Mouse (Mus musculus) brown adipose tissue, adult 24 weeks (tissue): ENCODE results near the gene Gm44973. TPM values are rescaled to one million over a fixed set of nuclear protein-coding genes. Genes with fewer than 3 reads are reported as not detected.

Source experiments
- H3K27ac ChIP-seq: fragments of 200-500 bp; replicated peaks from 2 replicates; pipeline ENCODE4 v1.5.1; 2012; ENCODE audit warnings: low read depth, mild to moderate bottlenecking, low read length
- H3K4me1 ChIP-seq: fragments of 200-500 bp; 2 replicates; pipeline ENCODE4 v1.6.1; 2012; ENCODE audit warnings: low read length, mixed read lengths; ENCODE audit not compliant: control insufficient read depth, insufficient read depth, insufficient read length
- H3K4me3 ChIP-seq: fragments of 200-500 bp; 2 replicates; pipeline ENCODE4 v1.5.1; 2012; ENCODE audit warnings: low read depth, mild to moderate bottlenecking, low read length, moderate library complexity; ENCODE audit not compliant: insufficient read depth
- polyA plus RNA-seq: library from polyadenylated mRNA; stranded (reverse); fragments of >200 nt; gene quantifications from 2 replicates; pipeline ENCODE4 v1.2.4, GENCODE M21; 2012; ENCODE audit not compliant: missing spikeins, insufficient read depth, insufficient read length

Gm44973 gene
- polyA plus RNA-seq, 1 experiment = not detected

DNA sequence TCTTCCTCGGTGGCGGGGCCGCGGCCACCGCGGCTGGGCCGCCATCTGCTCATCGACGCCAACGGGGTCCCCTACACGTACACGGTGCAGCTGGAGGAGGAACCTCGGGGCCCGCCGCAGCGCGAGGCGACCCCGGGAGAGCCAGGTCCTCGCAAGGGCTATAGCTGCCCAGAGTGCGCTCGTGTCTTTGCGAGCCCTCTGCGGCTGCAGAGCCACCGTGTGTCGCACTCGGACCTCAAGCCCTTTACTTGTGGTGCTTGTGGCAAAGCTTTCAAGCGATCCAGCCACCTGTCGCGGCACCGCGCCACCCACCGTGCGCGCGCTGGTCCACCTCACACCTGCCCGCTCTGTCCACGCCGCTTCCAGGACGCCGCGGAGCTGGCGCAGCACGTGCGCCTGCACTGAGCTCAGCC lies 37.6 kb downstream of the Gm44973 start:
- Histone ChIP-seq H3K4me3 (peak overlapping the region; percentile 8; the same call in 1 of the 2 replicates), H3K27ac (no peak overlapping the region)

DNA sequence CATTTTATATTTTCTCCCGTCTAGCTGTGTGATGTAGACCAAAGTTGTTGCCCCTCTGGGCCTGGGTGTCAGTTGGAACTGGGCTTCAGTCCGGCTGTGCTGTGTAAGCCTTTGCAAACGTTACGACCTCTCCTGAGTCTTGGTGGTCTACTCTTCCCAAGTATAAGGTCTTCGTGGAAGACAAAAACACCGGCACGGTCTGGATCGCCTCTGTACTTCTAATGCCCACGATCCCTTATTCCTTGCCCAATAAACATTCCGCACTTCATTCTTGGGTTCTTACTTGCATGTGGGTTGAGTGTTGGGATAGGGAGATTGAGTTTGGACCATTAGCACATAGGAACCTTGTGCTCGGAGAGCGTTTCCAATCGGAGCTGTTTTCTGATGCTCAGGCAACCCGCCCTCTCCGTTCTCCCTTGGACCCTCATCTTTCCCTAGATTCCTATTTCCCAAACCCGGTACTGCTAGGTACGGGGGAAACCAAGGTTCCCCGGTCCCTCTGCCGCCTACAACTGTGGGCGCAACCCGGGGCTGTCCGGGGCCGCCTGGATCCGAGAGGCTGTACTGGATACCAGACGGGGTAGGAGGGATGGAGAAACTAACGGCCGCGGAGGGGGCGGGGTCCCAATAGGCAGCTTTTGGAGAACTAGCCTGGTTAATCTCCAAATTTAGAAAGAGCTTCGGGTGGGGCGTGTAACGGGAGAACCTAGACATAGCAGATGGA lies 38.3 kb downstream of the Gm44973 start:
- Histone ChIP-seq H3K4me1 (no peaks in the 10 kb centered on the region; the same call in 1 of the 2 replicates), H3K4me3 (no peak overlapping the region; the same call in 1 of the 2 replicates), H3K27ac (no peak overlapping the region)

More for the DNA sequence above, 37.6 kb downstream of the Gm44973 start:
- H3K4me1 ChIP-seq = no peaks in the 10 kb centered on the region; the same call in 1 of the 2 replicates

DNA sequence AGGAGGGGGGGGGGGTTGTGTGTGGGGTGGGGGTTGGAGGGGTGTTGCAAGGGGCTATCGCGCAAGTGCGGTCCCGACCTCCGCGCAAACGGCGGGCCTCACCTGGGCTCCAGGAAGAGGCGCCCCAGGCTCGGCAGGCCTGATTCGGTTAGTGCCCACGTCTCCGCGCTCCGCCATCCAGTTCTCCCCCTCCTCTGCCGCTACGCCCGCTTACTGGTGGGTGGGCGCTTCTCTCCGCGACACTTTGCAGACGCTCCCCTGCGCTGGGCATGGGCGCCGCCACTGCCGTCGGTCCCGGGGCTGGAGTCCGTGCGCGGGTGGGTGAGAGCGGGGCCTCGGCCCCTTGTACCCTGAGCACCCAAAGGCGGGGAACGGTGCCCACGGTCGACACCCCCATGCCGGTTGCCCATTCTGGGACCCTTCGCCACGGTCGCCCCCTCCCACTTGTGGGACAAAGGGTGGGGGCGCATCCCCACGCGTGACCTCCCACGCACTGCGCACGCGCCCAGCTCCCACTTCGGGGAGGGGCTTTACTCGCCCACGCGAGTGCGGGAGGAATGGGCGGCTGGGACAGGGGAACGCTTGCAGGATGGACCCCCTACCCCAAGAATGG lies 41.5 kb downstream of the Gm44973 start:
- H3K4me3 ChIP-seq = no peak overlapping the region
- H3K4me1 ChIP-seq = no peaks in the 10 kb centered on the region; the same call in 1 of the 2 replicates
- no peak overlapping the region for H3K27ac ChIP-seq

DNA sequence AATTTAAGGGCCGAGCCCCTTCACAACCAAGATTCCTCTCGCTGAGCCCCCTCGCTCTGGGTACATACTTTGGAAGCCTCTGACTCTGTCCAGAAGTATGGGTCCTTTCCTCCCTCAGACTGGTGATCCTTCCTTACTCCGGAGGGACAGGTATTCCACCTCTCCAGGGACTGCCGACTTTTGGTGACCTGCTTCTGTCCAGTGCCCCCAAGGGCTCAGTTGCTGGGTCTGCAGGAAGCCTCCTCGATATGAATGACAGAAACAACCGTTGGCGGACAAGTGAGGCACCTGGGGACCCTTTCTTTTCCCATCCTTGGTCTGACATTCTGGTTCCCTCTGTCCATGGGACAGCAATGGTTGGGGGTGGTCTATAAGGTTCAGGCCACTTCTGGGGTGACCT lies 42.1 kb downstream of the Gm44973 start:
- no peak overlapping the region for H3K27ac ChIP-seq
- no peaks in the 10 kb centered on the region for H3K4me1 ChIP-seq
- H3K4me3 ChIP-seq = no peak overlapping the region

DNA sequence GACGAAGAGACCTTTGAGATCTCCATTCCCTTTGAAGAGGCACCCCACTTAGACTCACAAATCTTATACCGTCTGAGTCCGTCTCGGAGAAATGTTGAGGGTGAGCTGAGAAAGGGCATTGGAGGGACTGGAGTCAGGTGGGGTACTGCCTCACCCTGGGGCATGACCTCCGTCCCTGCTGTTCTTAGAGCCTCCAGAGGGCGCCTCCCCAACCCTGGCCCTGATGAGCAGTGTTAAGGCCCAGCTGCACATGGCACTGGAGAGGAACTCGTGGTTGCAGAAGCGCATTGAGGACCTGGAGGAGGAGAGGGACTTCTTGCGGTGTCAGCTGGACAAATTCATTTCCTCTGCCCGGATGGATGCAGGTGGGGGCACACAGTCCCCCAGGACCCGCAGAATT lies 42.5 kb downstream of the Gm44973 start:
- Histone ChIP-seq H3K27ac (no peak overlapping the region), H3K4me3 (no peak overlapping the region), H3K4me1 (no peaks in the 10 kb centered on the region)

DNA sequence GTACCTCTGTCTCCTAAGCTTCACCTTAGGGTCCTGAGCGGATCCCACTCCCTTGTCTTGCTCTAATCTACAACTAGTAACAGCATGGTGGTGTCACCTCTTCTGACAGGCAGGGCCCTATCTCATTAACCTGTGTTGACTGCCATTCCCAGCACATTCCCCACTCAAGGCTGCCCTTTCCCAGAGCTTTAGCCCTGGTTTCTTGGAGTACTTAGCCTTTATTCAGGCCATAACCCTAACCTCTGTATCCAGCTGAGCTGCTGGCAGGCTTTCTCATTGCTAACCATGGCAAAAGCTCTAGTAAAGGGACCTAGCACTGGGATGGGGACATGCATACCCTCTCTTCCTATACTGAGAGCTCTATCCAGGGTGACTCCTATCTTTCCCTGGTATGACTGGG lies 43.3 kb downstream of the Gm44973 start:
- no peak overlapping the region for H3K4me3 ChIP-seq
- H3K4me1 ChIP-seq = 0 out of 2 replicates have a peak, but pooled peaks cover 2% of the 10 kb centered on the region
- H3K27ac ChIP-seq = no peak overlapping the region

DNA sequence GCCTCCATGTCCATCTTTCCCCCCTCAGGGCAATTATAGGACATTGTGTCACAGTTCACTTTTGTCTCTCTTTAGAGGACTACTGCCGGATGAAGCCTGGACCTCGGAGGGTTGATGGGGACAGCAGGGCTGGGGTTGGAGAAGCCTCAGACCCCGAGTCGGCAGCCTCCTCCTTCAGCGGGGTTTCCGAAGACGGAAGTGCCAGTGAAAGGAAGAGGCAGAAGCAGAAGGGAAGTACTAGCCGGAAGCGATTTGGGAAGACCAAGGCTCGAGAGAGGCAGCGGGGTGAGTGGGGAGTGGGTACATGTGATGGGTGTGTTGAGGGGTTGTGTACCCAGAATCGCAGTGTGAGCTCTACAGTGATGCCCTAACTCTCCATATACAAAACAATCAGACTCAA lies 44.1 kb downstream of the Gm44973 start:
- Histone ChIP-seq H3K4me1 (peaks cover 7% of the 10 kb centered on the region; the same call in 1 of the 2 replicates), H3K4me3 (no peak overlapping the region), H3K27ac (no peak overlapping the region)

DNA sequence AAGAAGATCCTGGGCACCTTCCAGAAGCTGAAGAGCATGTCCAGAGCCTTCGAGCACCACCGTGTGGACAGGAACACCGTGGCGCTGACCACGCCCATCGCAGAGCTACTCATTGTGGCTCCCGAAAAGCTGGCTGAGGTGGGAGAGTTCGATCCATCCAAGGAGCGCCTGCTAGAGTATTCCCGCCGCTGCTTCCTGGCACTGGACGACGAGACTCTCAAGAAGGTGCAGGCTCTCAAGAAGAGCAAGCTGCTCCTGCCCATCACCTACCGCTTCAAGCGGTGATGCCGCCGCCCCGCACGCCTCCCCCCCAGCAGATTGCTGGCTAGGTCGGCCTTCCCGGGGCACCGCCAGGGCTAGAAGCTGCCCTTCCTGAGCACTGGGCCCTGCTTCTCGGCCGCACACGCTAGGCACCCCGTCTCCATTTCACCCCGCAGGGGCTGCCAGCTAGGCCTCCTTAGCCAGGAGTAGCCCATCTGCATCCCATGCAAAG lies 45.0 kb downstream of the Gm44973 start:
- Histone ChIP-seq H3K4me3 (peak overlapping the region; percentile 93), H3K27ac (peak overlapping the region; percentile 93), H3K4me1 (peaks cover 9% of the 10 kb centered on the region; the same call in 1 of the 2 replicates)

DNA sequence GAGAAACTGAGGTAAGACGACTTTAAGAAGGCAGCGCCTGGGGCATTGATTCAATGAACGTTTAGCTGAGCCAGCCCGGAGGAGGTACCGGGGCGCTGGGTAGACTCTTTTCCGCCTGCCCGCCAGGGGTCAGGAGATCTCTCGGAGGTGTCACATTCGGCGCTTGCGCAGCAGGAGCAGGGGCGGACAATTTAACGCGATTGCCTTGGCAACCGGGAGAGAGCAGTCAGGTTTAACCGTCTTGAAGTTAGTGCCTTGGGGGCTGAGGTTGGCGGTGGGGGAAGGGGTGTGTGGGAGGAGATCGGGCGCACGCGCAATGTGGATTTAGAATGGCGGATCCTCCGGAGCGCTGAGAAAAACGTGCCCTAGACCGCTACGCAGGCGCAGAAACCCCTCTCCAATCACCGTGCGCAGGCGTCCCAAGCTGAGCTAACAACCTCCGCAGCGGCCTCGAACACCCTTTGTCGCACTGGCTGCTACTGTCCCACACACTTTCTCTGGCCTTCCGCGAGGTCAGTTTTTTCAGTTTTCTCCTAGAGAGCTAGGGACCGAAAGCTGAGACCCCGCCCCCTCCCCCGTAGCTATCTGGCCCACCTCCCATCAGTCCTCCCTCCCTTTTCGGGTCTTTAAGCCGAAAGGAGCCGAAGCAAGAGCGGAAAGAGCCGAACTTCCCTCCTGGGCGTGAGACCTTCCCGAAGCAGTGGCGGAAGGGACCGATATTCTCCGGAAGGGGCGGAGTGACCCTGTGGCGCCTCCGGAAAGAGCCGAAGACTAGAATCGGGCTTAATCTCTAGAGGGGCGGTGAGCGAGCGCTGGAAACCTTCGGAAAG lies 45.9 kb downstream of the Gm44973 start:
- peak overlapping the region; percentile 93 for H3K4me3 ChIP-seq
- peak overlapping the region; percentile 99 for H3K27ac ChIP-seq
- peaks cover 9% of the 10 kb centered on the region; the same call in 1 of the 2 replicates for H3K4me1 ChIP-seq

DNA sequence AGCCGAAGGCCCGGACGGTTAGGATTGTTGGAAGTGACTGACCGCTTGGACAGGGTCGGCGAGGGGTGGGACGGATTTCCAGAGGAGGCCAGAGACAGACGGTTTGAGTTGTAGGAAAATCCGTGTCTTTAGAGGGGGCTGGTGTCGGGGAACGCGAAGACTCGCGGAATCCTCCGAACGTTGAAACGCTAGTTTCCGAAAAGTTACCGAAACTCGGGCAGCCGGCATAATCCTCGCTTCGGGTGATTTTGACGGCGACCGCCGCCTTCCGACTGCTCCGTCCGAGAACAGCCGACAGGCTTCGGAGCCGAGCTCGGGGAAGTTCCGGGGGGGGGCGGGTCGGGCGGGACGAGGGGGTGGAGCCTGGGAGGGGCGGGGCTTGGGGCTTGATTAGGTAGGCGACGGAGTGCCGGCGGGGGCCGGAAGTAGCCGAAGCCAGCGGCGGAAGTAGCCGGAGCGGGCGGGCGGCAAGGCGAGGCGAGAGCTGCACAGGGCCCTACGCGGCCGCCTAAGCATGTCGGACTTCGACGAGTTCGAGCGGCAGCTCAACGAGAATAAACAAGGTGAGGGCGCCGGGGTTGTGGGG lies 46.6 kb downstream of the Gm44973 start, which contains the start of gene U2af2:
Gene U2af2 (plus strand): TSS at position 370 of the 586 bp plus-strand sequence.
- peak within 1 kb of the TSS; percentile 93 for H3K4me3 ChIP-seq
- H3K4me1 ChIP-seq = peaks cover 9% of the 10 kb centered on the region; the same call in 1 of the 2 replicates
- peak within 1 kb of the TSS; percentile 99 for H3K27ac ChIP-seq

DNA sequence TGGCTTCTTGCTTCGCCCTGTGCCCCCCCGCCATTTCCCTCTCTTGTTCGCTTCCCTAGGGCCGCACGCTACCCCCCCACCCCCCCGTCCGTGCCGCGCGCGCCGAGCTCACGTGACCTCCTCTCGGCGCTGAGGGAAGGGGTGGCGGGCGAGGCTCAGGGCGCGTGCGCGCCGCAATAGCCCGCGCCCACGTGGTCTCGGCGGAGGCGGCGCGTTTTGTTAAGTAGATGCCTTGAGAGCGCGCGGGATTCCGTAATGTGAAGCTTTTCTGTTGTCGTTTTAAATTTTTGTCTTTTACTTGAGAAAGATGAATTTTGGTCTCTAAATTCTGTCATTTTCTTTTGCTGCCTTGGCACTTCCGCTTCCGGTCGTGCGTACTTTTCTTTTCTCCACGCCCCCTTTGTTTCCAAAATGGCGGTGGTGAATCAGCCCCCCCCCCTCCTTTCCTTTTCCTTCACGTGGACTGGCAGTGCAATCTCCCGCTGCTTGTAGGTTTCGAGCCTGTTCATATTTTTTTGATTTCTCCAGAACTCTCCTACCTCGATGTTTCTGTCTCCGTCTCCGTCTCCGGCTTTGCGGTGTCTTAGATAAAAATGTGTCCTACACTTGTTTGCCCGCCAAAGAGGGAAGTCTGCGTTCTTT lies 47.2 kb downstream of the Gm44973 start:
- peak overlapping the region; percentile 92 for H3K27ac ChIP-seq
- H3K4me3 ChIP-seq = peak overlapping the region; percentile 82
- peaks cover 9% of the 10 kb centered on the region; the same call in 1 of the 2 replicates for H3K4me1 ChIP-seq

DNA sequence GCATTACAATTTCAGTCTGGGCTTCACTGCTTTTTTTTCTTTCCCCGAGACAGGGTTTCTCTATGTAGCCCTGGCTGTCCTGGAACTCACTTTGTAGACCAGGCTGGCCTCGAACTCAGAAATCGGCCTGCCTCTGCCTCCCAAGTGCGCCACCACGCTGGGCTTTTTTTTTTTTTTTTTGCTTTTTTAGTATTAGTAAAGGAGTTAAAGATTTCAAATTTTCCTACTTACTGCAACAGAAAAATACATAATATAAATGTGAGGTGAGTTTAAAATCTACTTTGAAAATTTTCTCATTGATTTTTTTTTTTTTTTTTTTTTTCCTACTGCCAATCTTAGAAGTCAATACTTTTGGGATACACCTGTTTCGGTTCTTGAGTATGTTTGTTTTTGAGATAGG lies 49.6 kb downstream of the Gm44973 start:
- no peak overlapping the region for H3K27ac ChIP-seq
- peaks cover 9% of the 10 kb centered on the region; the same call in 1 of the 2 replicates for H3K4me1 ChIP-seq
- H3K4me3 ChIP-seq = no peak overlapping the region

DNA sequence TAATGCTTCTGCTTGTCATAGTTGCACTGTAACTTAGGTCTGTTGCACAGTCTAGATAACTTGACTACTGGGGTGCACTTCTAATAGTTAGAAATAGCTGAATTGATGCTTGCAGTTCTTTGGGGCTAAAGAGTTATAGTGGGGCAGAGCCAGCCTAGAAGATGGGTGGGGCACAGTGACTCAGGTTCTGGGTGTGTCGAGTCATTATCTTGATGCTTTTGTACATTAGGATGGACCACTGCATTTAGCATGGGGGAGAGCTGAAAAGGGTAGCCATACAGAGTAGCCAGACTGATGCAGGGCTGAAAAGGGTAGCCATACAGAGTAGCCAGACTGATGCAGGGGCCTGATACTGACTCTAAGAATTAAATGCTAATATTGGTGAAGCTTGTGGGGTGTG lies 58.3 kb downstream of the Gm44973 start:
- Histone ChIP-seq H3K4me1 (no peaks in the 10 kb centered on the region), H3K4me3 (no peak overlapping the region), H3K27ac (no peak overlapping the region)

DNA sequence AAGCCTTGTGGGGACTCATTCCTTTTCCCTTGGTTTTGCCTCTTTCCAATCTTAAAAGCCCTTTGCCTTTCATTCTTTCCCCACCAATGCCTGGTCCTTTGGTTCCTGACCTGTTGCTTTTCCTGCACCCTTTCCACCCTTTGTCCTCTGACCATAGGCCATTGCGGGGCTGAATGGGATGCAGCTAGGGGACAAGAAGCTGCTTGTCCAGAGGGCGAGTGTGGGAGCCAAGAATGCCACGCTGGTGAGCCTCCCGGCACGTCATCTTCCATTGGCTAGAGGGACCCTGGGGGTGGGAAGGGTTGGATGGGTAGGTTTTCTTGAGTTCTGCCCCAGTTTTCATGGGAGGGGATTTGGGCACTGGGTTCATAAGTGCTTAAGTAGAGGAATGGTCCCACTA lies 59.7 kb downstream of the Gm44973 start:
- H3K4me3 ChIP-seq = no peak overlapping the region
- no peak overlapping the region for H3K27ac ChIP-seq
- H3K4me1 ChIP-seq = no peaks in the 10 kb centered on the region
